Mouse (Mus musculus): ENCODE measurements around the gene Zfp36. TPM values are rescaled to one million over a fixed set of nuclear protein-coding genes. Genes with fewer than 3 reads are reported as not detected.

The Zfp36 gene
- total and polyA plus RNA-seq, 2 experiments from 2014 or later, result 3.0 to 3.9 TPM

DNA sequence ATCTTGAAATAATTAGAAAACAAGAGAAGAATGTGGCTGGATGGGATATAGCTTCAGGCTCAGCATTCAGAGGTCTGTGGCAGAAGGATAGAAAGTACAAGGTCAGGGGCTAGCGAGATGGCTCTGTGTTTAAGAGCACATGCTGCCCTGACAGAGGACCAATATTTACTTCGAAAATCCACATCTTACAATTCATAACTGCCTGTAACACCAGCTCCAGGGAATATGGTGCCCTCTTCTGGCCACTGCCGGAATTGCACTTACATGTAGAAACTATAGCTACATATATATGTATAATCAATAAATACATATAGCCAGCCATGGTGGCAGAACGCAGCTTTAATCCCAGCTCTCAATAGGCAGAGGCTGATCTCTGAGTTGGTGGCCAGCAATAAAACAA, 35.4 kb downstream of the Zfp36 start:
- DNase-seq (ENCODE audit: low spot score) (peak; percentile 77), ATAC-seq (no peak)
- Histone ChIP-seq H3K36me3 (ENCODE audit: insufficient read depth, low read length) (no peaks in the 10 kb centered on the region), H3K4me1 (ENCODE audit: insufficient read depth, low read length) (no peaks in the 10 kb centered on the region), H3K27ac (no peak overlapping the region), H3K4me2 (ENCODE audit: low read depth, low read length) (no peak overlapping the region), H3K9ac (replicated peaks; ENCODE audit: low read length) (no peak overlapping the region), H3K27me3 (ENCODE audit: insufficient read depth, low read length) (no peaks in the 10 kb centered on the region), H3K9me3 (ENCODE audit: low read length) (no peaks in the 10 kb centered on the region), H3K4me3 (ENCODE audit: low read length) (no peak overlapping the region)
- WGBS, result 5% methylated on average over 4 of the region's 4 CpGs
- TF ChIP-seq CTCF (IDR thresholded peaks at IDR 0.05; ENCODE audit: low read depth), result peak; percentile 91

DNA sequence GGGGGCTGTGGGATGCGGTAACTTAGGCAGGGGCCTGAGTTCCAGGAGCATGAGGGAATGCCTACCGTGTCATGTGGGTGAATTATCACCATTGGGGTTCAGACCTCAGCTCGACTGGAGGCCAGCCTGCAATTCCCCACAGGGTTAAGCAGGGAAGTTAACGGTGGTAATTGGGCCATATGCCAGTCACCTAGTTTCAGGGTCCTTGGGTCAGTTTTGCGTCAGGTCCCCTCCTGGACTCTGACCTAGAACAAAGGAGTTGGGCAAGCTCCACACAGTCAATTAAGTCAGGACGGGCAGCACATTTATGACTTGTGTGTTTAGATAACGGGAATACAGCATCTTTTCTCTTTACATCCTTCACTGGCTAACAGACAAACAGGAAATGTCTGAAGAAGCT, 38.7 kb downstream of the Zfp36 start:
- Histone ChIP-seq H3K36me3 (ENCODE audit: insufficient read depth, low read length) (no peaks in the 10 kb centered on the region), H3K4me2 (ENCODE audit: low read depth, low read length) (no peak overlapping the region), H3K9me3 (ENCODE audit: low read length) (no peaks in the 10 kb centered on the region), H3K9ac (replicated peaks; ENCODE audit: low read length) (no peak overlapping the region), H3K27me3 (ENCODE audit: insufficient read depth, low read length) (no peaks in the 10 kb centered on the region), H3K4me1 (ENCODE audit: insufficient read depth, low read length) (no peaks in the 10 kb centered on the region), H3K4me3 (ENCODE audit: low read length) (no peak overlapping the region), H3K27ac (no peak overlapping the region)
- no peak for TF ChIP-seq CTCF (IDR thresholded peaks at IDR 0.05; ENCODE audit: low read depth)
- 50% methylated on average over 7 of the region's 7 CpGs for WGBS
- no peak for DNase-seq (ENCODE audit: low spot score)
- ATAC-seq, result no peak

DNA sequence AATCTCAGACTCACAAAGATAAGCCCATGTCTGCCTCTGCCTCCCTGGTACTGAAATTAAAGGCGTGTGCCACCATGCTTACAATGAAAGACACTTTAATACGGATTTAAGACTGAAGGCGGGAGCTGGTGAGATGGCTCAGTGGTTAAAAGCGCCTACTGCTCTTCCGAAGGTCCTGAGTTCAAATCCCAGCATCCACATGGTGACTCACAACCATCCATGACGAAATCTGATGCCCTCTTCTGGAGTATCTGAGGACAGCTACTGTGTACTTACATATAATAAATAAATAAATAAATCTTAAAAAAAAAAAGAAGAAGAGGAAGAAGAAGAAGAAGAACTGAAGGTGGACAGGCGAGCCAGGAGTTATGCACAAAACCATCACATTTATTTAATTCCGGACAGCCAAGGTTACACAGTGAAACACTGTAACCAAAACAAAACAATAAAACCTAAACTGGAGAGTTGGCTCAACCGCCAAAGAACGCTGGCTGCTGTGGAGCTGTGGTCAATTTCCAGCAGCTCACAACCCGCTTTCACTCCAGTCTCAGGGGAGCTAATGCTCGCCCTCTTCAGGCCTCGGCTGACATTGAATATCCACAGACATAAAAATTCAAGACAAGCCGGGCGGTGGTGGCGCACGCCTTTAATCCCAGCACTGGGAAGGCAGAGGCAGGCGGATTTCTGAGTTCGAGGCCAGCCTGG, 40.7 kb downstream of the Zfp36 start:
- no peak overlapping the region for H3K9ac ChIP-seq (replicated peaks; ENCODE audit: low read length)

DNA sequence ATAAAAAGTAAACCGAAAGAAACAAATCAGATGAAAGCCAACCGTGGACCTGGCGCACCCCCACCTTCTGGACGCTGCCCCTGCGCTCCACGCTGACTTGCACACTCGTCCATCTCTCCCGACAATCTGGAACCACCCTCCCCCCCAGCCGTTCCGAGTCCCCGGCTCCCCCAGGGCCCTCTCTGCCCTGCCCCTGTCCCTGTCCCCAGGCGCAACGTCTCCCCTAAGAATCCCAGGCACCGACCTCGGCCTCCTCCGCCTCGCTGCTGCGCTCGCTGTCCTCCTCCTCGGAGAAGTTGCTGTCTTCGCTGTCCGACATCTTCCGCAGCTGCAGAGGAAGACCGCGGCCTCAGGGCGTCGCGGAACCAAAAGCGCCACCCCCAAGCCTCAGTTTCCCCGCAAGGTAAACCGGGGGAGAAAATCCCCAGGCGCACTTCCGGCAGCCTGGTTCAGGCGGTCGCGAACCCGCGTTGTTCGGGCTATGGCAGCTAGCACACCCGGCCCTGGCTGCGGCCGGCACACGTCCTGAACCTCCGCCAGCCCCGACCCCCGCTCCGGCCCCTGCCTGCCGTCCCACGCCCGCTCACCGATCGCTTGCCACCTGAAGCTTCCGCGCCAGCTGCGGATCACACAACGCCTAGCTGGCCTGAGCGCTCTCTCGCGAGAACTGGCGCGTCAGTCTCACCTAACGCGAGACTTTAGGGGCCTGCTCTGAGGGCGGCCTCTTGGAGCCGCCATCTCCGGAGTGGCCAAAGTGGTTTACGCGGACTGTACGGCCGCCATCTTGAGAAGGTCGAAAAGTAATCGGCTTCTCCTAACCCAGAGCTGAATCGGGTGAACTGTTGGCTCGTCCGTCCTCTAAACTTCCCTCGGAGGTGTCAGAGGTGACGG, 41.7 kb downstream of the Zfp36 start, which contains the start of gene Supt5:
Supt5 (minus strand) TSS at position 639 of the 891 bp plus-strand sequence.
- H3K27me3 ChIP-seq (ENCODE audit: insufficient read depth, low read length), result no peaks in the 10 kb centered on the region
- WGBS, result 1% methylated on average over 77 of the region's 77 CpGs
- peak within 1 kb of the TSS; percentile 96 for H3K4me3 ChIP-seq (ENCODE audit: low read length)
- TF ChIP-seq CTCF (IDR thresholded peaks at IDR 0.05; ENCODE audit: low read depth), result no peak
- H3K4me2 ChIP-seq (ENCODE audit: low read depth, low read length), result peak within 1 kb of the TSS; percentile 86
- H3K9ac ChIP-seq (replicated peaks; ENCODE audit: low read length), result peak within 1 kb of the TSS; percentile 98
- no peaks in the 10 kb centered on the region for H3K9me3 ChIP-seq (ENCODE audit: low read length)
- DNase-seq (ENCODE audit: low spot score) (peak; percentile 99), ATAC-seq (peak; percentile 99)
- H3K27ac ChIP-seq, result peak within 1 kb of the TSS; percentile 91
- H3K36me3 ChIP-seq (ENCODE audit: insufficient read depth, low read length), result no peaks in the 10 kb centered on the region
- H3K4me1 ChIP-seq (ENCODE audit: insufficient read depth, low read length), result no peaks in the 10 kb centered on the region

More for the DNA sequence above, 40.7 kb downstream of the Zfp36 start:
- no peaks in the 10 kb centered on the region for H3K36me3 ChIP-seq (ENCODE audit: insufficient read depth, low read length)
- WGBS, result 76% methylated on average over 19 of the region's 19 CpGs
- peak; percentile 25; the same call in 1 of the 2 replicates for TF ChIP-seq CTCF (IDR thresholded peaks at IDR 0.05; ENCODE audit: low read depth)
- DNase-seq (ENCODE audit: low spot score) (peak; percentile 60), ATAC-seq (no peak)
- H3K27ac ChIP-seq, result peak overlapping the region; percentile 91
- H3K27me3 ChIP-seq (ENCODE audit: insufficient read depth, low read length), result no peaks in the 10 kb centered on the region
- H3K4me2 ChIP-seq (ENCODE audit: low read depth, low read length), result peak overlapping the region; percentile 86
- peak overlapping the region; percentile 96 for H3K4me3 ChIP-seq (ENCODE audit: low read length)
- H3K9me3 ChIP-seq (ENCODE audit: low read length), result no peaks in the 10 kb centered on the region
- no peaks in the 10 kb centered on the region for H3K4me1 ChIP-seq (ENCODE audit: insufficient read depth, low read length)

DNA sequence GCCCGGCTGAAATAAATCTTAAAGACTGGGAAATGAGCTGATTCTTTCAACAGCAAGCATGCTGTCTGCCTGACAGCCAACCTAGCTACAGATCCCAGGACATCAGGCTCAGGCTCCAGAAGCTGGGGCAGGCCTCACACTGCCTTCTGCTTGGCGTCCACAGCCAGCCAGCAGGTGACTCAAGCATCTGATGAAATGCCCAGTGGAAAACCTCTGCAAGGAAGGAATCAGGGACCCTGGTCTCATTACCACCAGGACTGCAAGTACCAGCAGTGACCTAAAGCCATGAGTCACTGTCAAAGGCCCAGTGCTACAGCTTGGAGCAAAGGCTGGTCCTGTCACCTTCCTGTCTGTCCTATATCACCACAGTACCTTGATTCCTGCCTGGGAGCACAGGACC, 44.6 kb downstream of the Zfp36 start:
- 89% methylated on average over 2 of the region's 2 CpGs for WGBS
- no peak overlapping the region for H3K4me2 ChIP-seq (ENCODE audit: low read depth, low read length)
- H3K9ac ChIP-seq (replicated peaks; ENCODE audit: low read length), result no peak overlapping the region
- no peak for ATAC-seq
- no peak for TF ChIP-seq CTCF (IDR thresholded peaks at IDR 0.05; ENCODE audit: low read depth)
- no peaks in the 10 kb centered on the region for H3K4me1 ChIP-seq (ENCODE audit: insufficient read depth, low read length)
- H3K36me3 ChIP-seq (ENCODE audit: insufficient read depth, low read length), result peaks cover 3% of the 10 kb centered on the region; the same call in 1 of the 2 replicates
- no peak for DNase-seq (ENCODE audit: low spot score)
- H3K4me3 ChIP-seq (ENCODE audit: low read length), result no peak overlapping the region
- no peaks in the 10 kb centered on the region for H3K9me3 ChIP-seq (ENCODE audit: low read length)
- H3K27ac ChIP-seq, result no peak overlapping the region
- no peaks in the 10 kb centered on the region for H3K27me3 ChIP-seq (ENCODE audit: insufficient read depth, low read length)

DNA sequence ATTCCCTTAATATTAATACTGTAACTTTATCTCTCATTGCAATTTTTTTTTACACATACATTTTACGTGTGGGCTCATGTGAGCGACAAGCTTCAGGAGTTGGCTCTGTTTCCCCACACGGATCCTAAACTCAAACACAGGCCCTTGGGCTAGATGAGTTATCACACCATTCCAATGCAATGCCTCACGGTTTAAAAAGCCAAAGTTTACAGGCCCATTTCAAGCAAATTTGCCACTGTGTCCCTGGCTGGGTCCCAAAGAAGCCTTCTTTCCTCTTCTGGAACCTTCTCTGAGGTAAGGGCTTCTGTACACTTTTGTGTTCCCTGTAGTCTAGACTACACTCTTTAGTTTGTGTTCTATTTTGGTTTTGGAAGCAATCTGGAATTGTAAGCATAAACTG, 45.5 kb downstream of the Zfp36 start:
- no peak overlapping the region for H3K4me3 ChIP-seq (ENCODE audit: low read length)
- H3K4me2 ChIP-seq (ENCODE audit: low read depth, low read length), result no peak overlapping the region
- 92% methylated on average over 4 of the region's 4 CpGs for WGBS
- ATAC-seq (no peak), DNase-seq (ENCODE audit: low spot score) (no peak)
- H3K27me3 ChIP-seq (ENCODE audit: insufficient read depth, low read length), result no peaks in the 10 kb centered on the region
- no peak overlapping the region for H3K9ac ChIP-seq (replicated peaks; ENCODE audit: low read length)
- peaks cover 6% of the 10 kb centered on the region for H3K36me3 ChIP-seq (ENCODE audit: insufficient read depth, low read length)
- H3K4me1 ChIP-seq (ENCODE audit: insufficient read depth, low read length), result no peaks in the 10 kb centered on the region
- no peak overlapping the region for H3K27ac ChIP-seq
- no peaks in the 10 kb centered on the region for H3K9me3 ChIP-seq (ENCODE audit: low read length)
- no peak for TF ChIP-seq CTCF (IDR thresholded peaks at IDR 0.05; ENCODE audit: low read depth)

Measured in hindbrain, postnatal 0 days (tissue).